Mouse (Mus musculus) embryonic facial prominence, embryonic 11.5 days (tissue): ENCODE measurements around the gene Rhox10. TPM values are rescaled to one million over a fixed set of nuclear protein-coding genes. Genes with fewer than 3 reads are reported as not detected.

Source experiments
- ATAC-seq: fragments of 200-750 bp; cut with Nextera tagmentation; replicated peaks from 2 replicates; pipeline ENCODE4 v1.8.0; 2017; ENCODE audit warnings: low read depth; ENCODE audit not compliant: insufficient number of reproducible peaks, low FRiP score, low TSS enrichment
- DNase-seq: peaks from one replicate; pipeline ENCODE4 v3.0.0-alpha.2; 2015; ENCODE audit warnings: low spot score
- H3K27ac ChIP-seq: fragments of 300-500 bp; sonication (generic); replicated peaks from 2 replicates; pipeline ENCODE4 v1.5.1; 2014; ENCODE audit warnings: mild to moderate bottlenecking, low read depth, low read length, control low read depth
- H3K27me3 ChIP-seq: fragments of 300-500 bp; sonication (generic); 2 replicates; pipeline ENCODE4 v1.6.1; 2014; ENCODE audit warnings: mild to moderate bottlenecking, low read length, moderate library complexity, mixed read lengths; ENCODE audit not compliant: control insufficient read depth, insufficient read depth
- H3K36me3 ChIP-seq: fragments of 300-500 bp; sonication (generic); replicated peaks from 2 replicates; pipeline ENCODE4 v1.6.1; 2014; ENCODE audit warnings: low read depth, mild to moderate bottlenecking, low read length, moderate library complexity, mixed read lengths; ENCODE audit not compliant: control insufficient read depth, insufficient read depth
- H3K4me1 ChIP-seq: fragments of 300-500 bp; sonication (generic); 2 replicates; pipeline ENCODE4 v1.6.1; 2014; ENCODE audit warnings: low read length, mixed read lengths; ENCODE audit not compliant: control insufficient read depth, insufficient read depth
- H3K4me2 ChIP-seq: fragments of 300-500 bp; sonication (generic); 2 replicates; pipeline ENCODE4 v1.6.1; 2014; ENCODE audit warnings: low read depth, mild to moderate bottlenecking, control low read depth, low read length, moderate library complexity
- H3K4me3 ChIP-seq: fragments of 300-500 bp; sonication (generic); 2 replicates; pipeline ENCODE4 v1.5.1; 2014; ENCODE audit warnings: low read depth, low read length, control low read depth
- H3K9ac ChIP-seq: fragments of 300-500 bp; sonication (generic); replicated peaks from 2 replicates; pipeline ENCODE4 v1.6.1; 2014; ENCODE audit warnings: mild to moderate bottlenecking, control low read depth, low read length
- H3K9me3 ChIP-seq: fragments of 300-500 bp; sonication (generic); replicated peaks from 2 replicates; pipeline ENCODE4 v1.6.1; 2016; ENCODE audit warnings: mild to moderate bottlenecking, low read length, inconsistent platforms, mixed read lengths; ENCODE audit not compliant: control insufficient read depth
- WGBS: fragments of 180-500 bp; shearing (Covaris S2); extraction: QIAGEN DNeasy Blood & Tissue Kit; methylation state at CpG from one replicate; pipeline ENCODE4 v1.1.7; 2014; 5-methylcytosine and 5-hydroxymethylcytosine counted together
- polyA plus RNA-seq: library from polyadenylated mRNA; unstranded; fragments of >200 nt; fragmentation: Nextera tagmentation; extraction: Ambion mirVana; gene quantifications from 2 replicates; pipeline ENCODE4 v1.2.1, GENCODE M21; 2014

Rhox10 gene
- polyA plus RNA-seq, 1 experiment from 2014 or later: not detected

- Histone ChIP-seq H3K4me1 (no peaks in the 10 kb centered on the region), H3K36me3 (no peaks in the 10 kb centered on the region), H3K27ac (no peak within 1 kb of the TSS), H3K27me3 (no peaks in the 10 kb centered on the region), H3K4me3 (no peak within 1 kb of the TSS), H3K4me2 (no peak within 1 kb of the TSS), H3K9ac (no peak within 1 kb of the TSS), H3K9me3 (no peaks in the 10 kb centered on the region)
- DNase-seq (no peak), ATAC-seq (no peak)
- 76% methylated on average over 4 of the region's 4 CpGs for WGBS
Observed at GRCm38 (mm10) chrX:38110807-38111206, 44.5 kb downstream of the Rhox10 start, which contains the start of gene Rhox12. TSS of gene Rhox12 (minus strand) at chrX:38110907.

DNA sequence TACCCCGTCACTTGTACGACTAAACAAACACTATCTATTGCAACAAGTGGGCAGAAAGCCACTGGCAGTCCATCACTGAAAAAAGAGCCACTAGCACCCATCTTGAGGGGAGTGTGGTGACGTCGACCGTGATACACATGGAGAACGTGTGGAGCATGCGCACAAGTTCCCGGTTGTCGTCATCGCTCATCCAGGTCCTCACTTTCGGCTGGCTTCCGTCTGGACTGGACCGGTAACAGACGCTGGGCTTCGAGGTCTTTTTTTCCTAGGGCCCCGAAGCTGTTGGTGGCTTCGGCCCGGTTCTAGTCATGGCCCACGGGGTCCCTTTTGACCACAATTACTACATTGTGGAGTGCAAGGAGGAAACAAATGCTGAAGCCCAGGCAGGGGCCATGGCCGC lies 54.7 kb downstream of the Rhox10 start, which contains the start of gene Rhox13:
TSS of gene Rhox13 (plus strand) at position 238 of the 400 bp plus-strand sequence.
- Histone ChIP-seq H3K36me3 (no peaks in the 10 kb centered on the region), H3K27me3 (no peaks in the 10 kb centered on the region), H3K4me1 (no peaks in the 10 kb centered on the region), H3K9ac (no peak within 1 kb of the TSS), H3K4me3 (no peak within 1 kb of the TSS), H3K27ac (no peak within 1 kb of the TSS), H3K4me2 (no peak within 1 kb of the TSS), H3K9me3 (no peaks in the 10 kb centered on the region)
- ATAC-seq (no peak), DNase-seq (no peak)
- 93% methylated on average over 20 of the region's 20 CpGs for WGBS

Other genes starting within 250 kb of the Rhox10 start
- not detected in 2 replicates for gene Rhox6, start 239.6 kb upstream of the Rhox10 start, polyA plus RNA-seq
- gene Rhox7a, start 234.8 kb upstream of the Rhox10 start, polyA plus RNA-seq: not detected in 2 replicates
- not detected in 2 replicates for gene Rhox8, start 187.5 kb upstream of the Rhox10 start, polyA plus RNA-seq
- gene Rhox7b, start 169.2 kb upstream of the Rhox10 start, polyA plus RNA-seq: not detected in 2 replicates
- gene Rhox9, start 164.7 kb upstream of the Rhox10 start, polyA plus RNA-seq: not detected in 2 replicates
- not detected in 2 replicates for gene Btg1-ps1, start 47.7 kb upstream of the Rhox10 start, polyA plus RNA-seq
- not detected in 2 replicates for gene Btg1-ps2, start 23.4 kb upstream of the Rhox10 start, polyA plus RNA-seq
- not detected in 2 replicates for gene Rhox11, start 18.7 kb downstream of the Rhox10 start, polyA plus RNA-seq
- not detected in 2 replicates for gene Rhox12, start 44.4 kb downstream of the Rhox10 start, polyA plus RNA-seq
- not detected in 2 replicates for gene Rhox13, start 54.7 kb downstream of the Rhox10 start, polyA plus RNA-seq
- gene Zbtb33, start 123.3 kb downstream of the Rhox10 start, polyA plus RNA-seq: 7.3 and 9.1 TPM in 2 replicates
- gene Tmem255a, start 186.0 kb downstream of the Rhox10 start, polyA plus RNA-seq: 29.8 and 33.0 TPM in 2 replicates
- gene Atp1b4, start 249.7 kb downstream of the Rhox10 start, polyA plus RNA-seq: not detected in 2 replicates